Mouse (Mus musculus): Measurements from ENCODE around the gene Dpm3.
"Not testable (repeated sequence)": the region's sequence is repeated elsewhere in the genome, so short reads cannot be mapped to it uniquely, and the experiment has no call there.

Gene Dpm3

DNA sequence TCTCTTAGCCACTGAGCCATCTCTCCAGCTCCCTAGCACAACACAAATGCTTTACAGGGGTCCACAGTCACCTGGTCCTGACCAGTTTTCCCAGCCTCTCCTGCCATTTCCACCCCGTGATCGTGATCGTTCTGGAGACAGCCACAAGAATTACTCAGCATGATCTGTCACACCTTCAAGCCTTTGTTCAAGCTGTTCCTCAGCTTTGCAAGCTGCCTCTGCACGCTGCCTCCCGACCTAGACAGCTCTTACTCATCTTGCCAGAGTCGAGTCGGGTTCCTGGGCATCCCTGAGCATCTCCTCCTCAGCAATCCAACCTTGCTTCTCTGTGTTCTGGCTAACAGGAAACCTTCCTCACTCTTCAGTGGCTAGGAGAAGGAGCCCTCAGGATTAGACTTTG, at the start of gene Dpm3:
Gene Dpm3, plus strand, starts transcription at position 283 of the 400 bp plus-strand sequence.
- DNase-seq (ENCODE audit: low spot score) = no peak

DNA sequence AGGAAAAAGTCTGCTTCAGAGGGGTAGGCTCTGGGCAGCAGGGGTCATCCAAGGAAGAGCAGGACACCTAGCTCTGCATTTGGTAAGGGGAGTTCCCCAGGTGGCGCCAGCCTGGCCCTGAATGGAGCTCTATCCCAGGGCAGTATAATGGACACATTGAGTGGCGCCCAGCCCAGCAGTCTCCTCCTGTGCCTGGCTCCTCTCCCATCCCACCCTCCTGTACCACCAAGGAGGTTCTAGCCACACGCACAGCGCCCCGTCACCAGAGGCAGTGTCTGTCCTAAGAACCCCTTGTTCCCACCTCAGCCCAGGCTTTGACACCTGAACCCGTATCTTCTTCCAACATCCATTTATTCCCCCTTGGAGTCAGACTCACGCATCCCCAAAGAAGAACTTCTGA, 49.4 kb upstream of the Dpm3 start:
- DNase-seq (ENCODE audit: low spot score) = no peak

DNA sequence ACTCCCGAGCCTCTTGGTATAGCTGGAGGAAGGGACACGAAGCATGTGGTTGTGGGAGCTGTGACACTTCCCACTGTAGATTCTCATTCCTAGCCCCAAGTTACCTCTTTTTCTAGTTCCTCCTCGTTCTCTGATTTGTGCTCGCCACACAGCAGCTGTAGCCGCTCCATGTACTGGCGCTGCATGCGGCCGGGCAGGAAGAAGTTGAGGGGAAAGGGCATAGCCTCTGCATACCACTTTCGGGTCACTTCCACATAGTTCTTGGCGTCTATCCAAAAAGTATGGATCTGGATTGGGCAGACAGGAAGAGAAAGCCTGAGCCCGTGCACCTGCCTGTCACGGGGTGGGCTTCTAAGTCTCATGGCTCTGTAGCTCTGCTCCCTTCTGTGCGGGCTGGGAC, 49.0 kb upstream of the Dpm3 start:
- DNase-seq (ENCODE audit: low spot score) = no peak

DNA sequence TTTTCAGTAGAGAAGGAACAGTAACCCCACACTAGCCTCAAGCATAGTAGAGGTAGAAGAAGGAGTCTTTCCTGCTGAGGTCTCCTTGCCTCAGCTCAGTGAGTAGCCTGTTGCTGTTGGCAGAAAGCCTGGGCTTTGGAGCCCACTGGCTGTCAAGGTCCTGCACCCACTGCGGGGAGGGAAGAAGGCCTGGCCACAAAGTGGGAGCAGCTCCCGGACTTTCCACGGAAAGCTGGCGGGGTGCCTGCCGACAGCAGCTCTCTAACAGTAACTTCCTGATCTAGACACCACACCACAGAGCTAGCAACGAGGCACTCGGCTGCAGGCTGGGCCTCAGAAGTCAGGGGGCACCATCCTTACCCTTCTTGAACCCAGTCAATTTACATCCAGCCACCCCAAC, 48.4 kb upstream of the Dpm3 start:
- no peak for DNase-seq (ENCODE audit: low spot score)

DNA sequence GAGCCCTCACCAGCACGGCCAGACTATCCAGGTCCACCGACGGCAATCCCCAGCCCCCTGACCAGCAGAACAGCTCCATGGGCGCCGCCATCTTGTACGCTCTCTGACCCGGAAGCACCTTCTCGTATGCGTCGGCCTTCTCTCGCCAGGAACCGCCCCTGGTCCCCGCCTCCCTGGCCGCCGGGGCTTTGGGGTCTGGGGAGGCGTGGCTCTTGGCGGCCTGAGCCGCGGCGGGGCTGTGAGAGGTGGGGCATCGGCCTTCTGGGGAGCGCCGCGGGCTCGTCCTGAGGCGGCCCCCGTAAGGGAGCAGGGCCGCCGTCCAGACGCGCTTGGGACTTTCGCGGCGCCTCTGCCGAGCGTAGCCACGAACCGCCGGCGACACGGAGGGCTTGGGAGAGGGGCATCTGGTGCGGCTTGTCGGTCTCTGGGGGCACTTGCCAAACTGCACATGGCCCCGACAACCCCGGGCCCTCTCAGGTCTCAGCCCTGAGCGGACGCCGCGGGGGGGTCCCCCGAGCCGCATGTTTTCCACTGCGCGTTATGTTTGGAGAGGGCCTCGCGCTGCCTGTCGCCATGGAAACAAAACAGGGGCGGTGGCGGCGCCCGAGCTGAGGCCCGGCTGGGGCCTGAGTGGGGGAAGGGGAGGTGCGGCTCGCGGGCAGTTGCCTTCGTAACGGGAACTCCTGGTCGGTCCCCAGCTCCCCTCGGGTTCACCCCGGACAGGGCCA, 45.2 kb upstream of the Dpm3 start:
- DNase-seq (ENCODE audit: low spot score) = peak; percentile 75

DNA sequence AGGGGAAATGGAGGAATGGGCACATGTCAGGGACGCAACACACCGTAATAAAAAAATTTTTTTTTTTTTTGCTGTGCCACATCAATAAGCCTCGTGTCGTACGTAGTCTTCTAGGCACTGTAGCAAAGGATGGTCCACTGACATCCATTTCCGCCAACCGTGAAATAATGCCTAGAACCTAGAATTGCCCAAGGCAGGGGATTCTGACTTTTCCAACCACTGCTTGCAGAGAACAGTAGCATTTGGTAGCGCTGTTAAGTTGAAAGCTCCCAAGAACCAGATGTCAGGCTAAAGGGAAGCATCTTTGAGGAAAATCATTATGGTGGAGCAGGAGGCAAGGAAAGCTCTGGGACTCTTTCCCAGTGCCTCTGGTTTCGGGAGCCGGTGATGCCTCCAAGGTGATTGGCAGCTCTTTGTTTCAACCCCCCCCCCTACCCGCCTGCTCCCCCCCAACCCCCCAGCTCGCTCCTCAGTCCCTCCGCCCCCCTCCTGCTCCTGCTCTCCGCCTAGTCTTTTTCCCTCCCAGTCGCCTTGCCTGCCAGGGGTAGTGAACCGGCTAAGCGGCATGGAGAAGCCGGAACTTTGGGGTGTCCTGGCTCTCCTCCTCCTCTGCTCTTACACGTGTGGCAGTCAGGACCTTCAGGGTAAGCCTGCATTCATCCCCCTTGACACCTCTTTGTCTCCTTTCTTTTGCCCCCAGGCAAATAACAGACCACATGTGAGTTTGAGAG, 44.3 kb upstream of the Dpm3 start, which contains the start of gene Thbs3:
Gene Thbs3, plus strand, starts transcription at position 500 of the 731 bp plus-strand sequence.
- DNase-seq (ENCODE audit: low spot score) = no peak

DNA sequence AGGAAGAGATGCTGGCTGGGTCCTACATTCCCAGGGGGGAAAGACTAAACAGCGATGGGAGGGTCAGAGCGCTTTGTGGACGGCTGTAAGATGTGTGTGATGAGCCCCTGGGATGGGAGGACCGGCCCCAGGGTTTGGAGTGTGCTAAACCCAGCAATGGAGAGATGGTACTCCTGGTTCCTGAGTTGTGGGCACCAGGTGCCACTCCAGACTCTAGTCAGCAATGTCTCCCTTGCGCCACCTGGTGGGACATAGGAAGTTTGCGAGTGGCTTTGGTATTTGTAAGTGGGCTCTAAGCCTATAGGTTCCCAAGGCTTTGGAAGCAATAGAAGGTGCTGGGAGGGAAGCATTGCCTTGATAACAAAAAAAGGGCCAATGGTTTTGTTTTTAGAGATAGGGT, 43.3 kb upstream of the Dpm3 start:
- DNase-seq (ENCODE audit: low spot score) = peak; percentile 65

DNA sequence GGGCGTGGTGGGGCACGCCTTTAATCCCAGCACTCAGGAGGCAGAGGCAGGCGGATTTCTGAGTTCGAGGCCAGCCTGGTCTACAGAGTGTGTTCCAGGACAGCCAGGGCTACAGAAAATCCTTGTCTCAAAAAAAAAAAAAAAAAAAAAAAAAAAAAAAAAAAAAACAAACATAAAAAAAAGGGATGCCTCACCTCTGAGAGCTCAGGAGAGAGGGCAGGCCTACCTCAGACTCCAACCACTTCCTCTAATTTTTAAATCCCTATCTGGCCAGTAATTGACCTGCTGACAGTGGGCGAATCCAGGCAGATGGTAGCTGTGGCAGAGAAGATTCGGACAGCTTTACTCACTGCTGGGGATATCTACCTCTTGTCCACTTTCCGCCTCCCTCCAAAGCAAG, 42.8 kb upstream of the Dpm3 start:
- not testable (repeated sequence) for DNase-seq (ENCODE audit: low spot score)

DNA sequence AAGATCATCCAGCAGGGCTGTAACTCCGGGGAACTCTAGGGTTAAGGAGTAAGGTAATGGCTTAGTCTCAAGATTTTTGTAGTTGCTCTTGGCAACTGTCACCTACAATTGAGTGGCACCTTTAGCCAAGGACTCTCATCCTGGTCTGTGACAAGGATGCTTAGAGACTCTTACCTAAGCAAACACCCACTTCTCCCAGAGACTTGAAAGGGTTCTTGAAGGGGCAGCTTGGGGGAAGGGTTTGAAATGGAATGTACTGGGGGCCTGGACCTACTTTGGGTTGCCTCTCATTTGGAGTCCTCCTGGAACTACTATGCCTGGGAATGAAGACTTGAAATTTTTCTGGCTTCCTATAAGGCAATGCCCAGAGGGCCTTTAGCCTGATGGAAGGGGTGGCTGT, 40.9 kb upstream of the Dpm3 start:
- no peak for DNase-seq (ENCODE audit: low spot score)

DNA sequence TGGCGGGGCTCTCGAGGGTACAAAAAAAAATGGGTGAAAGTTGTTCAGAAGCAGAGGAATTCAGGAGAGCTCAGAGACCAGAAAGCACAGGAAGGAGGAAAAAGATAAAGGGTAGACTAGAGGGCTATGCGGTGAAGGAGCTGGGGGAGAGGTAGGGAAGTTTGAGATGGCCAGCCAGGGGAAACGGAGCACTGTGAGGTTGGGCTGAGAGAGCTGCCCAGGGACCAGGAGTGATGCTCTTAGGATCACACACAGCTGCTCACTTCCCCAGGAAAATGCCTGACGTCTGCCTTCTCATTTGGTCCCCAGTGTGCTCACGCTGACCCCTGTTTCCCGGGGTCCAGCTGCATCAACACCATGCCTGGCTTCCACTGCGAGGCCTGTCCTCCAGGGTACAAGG, 39.6 kb upstream of the Dpm3 start:
- DNase-seq (ENCODE audit: low spot score) = no peak

DNA sequence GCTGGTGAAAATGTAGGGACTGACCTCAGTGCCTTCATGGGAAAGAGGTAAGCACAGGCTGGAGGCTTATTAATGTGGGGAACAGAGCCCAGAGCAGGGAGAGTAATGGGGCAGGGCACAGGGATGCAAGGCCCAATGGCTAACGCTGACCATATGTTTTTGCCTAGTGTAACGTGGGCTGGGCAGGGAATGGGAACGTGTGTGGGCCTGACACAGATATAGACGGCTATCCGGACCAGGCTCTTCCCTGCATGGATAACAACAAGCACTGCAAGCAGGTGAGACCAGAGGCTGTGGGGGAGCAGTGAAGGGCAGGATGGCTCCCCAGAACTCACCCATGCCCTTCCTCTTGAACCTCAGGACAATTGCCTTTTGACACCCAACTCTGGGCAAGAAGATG, 38.0 kb upstream of the Dpm3 start:
- DNase-seq (ENCODE audit: low spot score) = no peak

DNA sequence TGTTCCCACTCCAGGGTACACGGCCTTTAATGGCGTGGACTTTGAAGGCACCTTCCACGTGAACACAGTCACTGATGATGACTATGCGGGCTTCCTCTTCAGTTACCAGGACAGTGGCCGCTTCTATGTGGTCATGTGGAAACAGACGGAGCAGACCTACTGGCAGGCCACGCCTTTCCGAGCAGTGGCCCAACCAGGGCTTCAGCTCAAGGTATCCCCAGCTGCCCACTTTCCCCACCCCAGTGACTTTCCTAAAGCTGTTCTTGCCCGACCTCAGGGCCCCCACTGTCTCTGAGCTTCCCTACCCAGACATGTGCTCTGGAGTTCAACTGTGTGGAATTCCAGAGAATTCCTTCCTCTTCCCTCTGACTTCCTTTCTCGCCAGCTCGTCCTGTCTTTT, 34.4 kb upstream of the Dpm3 start:
- DNase-seq (ENCODE audit: low spot score) = no peak

DNA sequence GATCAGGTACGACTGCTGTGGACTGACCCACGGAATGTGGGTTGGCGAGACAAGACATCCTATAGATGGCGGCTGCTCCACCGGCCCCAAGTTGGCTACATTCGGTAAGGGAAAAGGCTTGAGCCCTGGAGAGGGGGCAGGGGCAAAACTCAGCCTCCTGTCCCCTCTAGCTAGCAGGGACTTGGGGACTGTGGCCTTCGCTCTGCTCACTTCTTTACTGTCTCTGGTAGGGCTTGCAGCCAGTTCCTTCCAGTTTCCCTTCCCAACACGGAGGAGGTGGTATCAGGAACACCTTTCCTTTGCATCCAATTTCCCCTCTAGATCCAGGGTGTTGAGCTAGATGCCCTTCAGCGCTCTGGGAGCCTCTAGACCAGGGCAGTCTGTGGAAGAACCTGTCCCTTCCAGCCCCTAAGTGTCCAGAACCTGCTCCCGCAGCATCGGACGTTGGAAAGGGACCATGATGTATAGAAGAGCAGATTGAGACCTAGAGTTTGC, 33.8 kb upstream of the Dpm3 start:
- no peak for DNase-seq (ENCODE audit: low spot score)

DNA sequence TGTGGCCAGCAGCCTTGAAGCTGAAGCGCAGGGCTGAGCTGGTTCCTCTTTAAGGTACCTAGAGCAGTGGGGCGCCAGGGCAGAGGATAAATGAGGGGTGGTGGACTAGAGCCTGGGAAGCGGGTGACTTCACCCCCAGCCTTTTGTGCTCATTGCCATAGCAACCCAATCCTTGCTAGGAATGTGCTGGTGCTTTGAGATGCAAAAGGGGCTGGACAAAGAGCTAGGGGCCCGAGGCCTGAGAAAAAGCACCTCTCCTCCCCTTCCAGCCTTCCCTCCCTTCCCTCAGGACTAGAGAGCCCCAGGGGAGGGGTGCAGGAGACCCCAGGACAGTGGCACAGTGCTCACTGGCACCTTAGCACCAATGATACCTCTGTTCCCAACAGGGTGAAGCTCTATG, 33.2 kb upstream of the Dpm3 start:
- no peak for DNase-seq (ENCODE audit: low spot score)

DNA sequence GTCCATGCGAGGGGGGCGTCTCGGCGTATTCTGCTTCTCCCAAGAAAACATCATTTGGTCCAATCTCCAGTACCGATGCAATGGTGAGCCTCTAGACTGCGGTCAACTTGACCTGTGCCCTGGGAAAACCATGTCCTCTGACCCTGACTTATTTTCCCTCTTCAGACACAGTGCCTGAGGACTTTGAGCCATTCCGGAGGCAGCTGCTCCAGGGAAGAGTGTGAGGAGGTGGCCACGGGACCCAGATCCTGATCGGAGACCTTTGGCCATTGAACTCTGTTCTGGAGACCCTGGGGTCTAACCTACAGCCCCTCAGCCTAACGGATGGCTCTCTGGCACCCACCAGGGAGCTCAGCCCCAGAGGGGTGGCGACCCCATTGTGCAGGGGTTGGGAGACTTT, 32.8 kb upstream of the Dpm3 start:
- no peak for DNase-seq (ENCODE audit: low spot score)

DNA sequence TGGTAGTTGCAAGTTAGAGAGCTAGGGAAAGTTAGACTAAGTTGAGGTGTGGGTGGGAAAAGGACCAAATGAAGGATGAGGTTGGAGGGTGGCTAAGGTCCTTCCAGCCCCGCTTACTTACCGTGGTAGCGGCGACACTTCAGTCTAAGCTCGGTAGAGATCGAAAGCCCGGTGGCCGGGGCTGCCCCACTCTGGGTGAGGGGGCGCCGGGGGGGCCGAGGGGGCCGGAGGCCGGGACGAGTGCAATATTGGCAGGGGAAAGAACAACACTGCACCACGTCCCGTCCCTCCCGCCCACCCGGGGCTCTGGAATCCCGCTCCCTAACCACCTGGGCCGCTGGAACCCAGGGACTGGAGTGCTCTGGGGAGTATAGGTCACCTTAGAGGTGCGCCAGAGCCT, 32.3 kb upstream of the Dpm3 start, which contains the start of gene Mtx1:
Gene Mtx1, minus strand, starts transcription at position 189 of the 400 bp plus-strand sequence.
- DNase-seq (ENCODE audit: low spot score) = no peak

DNA sequence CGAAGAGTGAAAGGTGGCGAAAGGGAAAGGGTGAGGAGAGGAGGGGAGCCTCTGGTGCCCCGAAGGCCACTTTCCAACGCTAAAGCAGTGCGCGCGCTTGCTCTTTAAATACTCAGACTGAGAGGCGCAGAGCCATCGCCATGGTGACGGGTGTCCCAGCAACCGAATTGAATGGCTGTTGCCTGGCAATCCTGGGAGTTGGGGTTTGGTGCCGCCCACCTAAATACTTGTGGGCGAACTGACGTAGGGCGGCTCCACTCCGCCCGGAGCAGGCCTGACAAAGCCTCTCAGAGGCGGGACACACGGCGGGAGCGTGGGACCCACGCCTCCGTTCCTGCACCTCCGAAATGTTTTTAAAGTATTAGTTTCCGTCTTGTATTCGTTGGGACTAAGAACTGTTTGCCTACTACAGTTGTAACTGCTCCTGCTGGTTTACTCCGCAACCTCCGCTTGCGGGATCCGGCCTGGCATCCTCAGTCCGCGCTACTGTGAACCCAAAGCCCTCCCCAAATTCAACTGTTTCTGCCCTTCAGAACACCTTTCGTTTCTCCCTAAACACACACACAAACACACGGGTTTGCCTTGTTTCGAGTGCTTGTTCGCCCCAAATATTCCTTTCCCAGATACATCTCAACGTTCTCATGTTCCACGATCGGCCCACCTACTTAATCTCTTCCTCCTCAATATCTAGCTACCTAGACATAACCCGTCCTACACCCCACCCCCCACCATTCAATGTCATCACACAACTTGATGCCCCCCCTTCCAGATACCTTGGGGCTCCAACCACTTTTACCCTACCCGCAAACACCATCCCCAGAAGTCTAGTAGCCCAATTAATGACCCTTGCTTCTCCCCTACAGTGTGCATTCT, 31.6 kb upstream of the Dpm3 start:
- DNase-seq (ENCODE audit: low spot score) = no peak

DNA sequence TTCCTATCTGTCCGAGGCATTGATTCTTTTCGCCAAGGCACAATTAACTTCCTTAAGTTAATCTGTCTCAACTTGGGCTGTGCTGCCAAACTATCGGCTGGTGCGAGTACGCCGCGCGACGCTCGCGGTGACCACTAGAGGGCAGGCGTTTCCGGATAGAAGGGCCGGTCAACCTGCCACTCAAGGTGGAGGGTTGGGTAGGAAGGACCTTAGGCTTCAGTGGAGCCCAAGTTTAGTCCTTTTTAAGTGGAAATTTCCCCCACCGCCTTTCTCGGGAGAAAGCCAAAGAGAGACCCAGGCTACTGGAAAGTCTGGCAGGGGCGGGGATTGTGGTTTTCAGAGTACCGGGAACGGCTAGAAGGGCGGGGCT, 31.0 kb upstream of the Dpm3 start:
- no peak for DNase-seq (ENCODE audit: low spot score)

DNA sequence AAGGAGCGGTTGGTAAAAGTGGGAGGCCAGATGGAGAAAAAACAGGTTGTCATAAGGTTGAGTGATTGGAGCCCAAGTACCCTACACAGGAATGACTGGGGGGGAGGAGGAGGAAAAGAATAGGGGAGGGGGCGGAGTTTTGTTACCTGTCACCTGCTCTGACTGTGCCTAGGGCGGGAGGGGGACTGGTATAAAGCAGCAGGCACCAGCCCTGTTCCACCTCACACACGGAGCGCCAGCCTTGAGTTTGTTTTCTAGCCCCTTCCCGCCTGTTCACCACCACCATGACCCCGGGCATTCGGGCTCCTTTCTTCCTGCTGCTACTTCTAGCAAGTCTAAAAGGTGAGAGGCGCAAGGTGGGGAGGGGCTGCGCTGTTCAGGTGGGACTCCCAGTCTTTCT, 30.3 kb upstream of the Dpm3 start, which contains the start of gene Muc1:
Gene Muc1, plus strand, starts transcription at position 222 of the 400 bp plus-strand sequence.
- DNase-seq (ENCODE audit: low spot score) = no peak

DNA sequence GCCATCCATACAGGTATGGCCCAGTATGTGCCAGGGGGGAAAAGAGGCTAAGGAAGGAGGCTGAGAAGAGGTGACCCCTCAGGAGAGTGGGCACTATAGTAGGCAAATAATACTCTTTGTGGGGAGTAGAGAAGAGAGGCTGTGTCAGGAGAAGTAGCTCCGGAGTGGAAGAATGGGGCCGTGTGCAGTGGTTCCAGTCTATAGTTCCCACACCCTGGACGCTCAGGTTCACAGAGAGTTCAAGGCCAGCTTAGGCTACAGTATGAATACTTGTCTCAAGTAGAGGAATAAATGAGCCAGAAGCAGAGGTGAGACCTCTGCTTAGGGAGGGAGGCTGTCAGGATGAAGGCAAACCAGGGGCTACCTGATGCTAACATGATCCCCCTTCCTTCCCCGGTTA, 29.9 kb upstream of the Dpm3 start:
- no peak for DNase-seq (ENCODE audit: low spot score)

DNA sequence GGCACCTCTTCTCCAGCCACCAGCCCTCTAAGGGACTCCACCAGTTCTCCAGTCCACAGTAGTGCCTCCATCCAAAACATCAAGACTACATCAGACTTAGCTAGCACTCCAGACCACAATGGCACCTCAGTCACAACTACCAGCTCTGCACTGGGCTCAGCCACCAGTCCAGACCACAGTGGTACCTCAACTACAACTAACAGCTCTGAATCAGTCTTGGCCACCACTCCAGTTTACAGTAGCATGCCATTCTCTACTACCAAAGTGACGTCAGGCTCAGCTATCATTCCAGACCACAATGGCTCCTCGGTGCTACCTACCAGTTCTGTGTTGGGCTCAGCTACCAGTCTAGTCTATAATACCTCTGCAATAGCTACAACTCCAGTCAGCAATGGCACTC, 28.6 kb upstream of the Dpm3 start:
- no peak for DNase-seq (ENCODE audit: low spot score)

DNA sequence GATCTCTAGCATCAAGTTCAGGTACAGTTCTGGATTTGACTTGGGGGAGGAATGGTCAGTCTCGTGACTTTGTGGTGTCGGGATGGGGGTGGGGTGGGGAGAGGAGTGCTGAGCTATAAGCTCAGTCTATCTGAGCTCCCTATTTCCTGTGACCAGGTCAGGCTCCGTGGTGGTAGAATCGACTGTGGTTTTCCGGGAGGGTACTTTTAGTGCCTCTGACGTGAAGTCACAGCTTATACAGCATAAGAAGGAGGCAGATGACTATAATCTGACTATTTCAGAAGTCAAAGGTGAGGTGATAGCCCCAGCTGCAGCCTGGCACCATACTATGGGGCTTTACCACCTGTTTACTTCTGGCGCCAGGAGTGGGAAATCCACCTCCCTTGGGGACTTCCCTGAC, 27.8 kb upstream of the Dpm3 start:
- no peak for DNase-seq (ENCODE audit: low spot score)
